Mouse (Mus musculus): ENCODE measurements around the gene Pgap2.

DNA sequence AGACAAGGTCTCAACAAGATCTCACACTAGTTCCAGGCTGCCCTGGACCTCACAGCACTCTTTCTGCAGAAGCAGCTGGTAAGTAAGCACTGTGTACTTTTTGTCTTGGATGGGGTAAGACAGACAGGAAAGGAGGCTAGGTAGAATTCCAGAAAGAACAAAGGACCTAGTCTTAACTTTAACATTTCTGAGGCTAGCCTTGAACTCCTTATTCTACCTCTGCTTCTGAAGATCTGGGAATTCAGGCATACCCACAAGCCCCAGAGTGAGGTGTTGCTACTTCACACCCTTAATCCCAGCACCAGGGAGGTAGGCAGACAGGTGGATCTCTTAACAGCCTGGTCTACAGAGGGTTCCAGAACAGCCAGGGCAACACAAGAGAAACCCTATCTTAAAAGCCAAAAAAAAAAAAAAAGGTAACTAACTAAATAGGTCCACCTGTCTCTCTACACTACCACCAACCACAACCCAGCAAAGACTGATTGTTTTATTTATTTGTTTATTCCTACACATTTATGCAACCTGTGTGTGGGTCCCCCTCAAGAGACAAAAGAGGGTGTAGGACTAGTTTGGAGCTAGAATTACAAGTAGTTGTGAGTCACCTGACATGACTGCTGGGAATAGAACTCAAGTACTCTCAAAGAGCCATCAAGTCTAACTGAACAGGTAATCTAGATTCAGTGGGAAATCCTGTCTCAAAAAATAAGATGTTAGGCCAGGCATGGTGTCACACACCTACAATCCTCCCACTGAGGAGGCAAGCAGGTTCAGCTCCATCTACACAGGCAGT lies 8.8 kb upstream of the Pgap2 start:
- TF ChIP-seq USF2 (conservative IDR thresholded peaks at IDR 0.05; ENCODE audit: low read depth, low read length) (no peak), CTCF (conservative IDR thresholded peaks at IDR 0.05 in 1 of 2, IDR thresholded peaks at IDR 0.05 in 1 of 2; ENCODE audit: low read depth in 2 of 2, low read length in 2 of 2) (no peak)
